Mouse (Mus musculus): ENCODE results near the gene Trim5.
"Not testable (repeated sequence)": the region's sequence is repeated elsewhere in the genome, so short reads cannot be mapped to it uniquely, and the experiment has no call there.

The Trim5 gene

GRCm38 (mm10) chr7:104287576-104288443 is at the start of gene Trim5:
TSS of gene Trim5 (minus strand) at chr7:104288094.
- DNase-seq (ENCODE audit: low read depth, low spot score): not testable (repeated sequence)

GRCm38 (mm10) chr7:104335547-104335946 is 47.7 kb upstream of the Trim5 start:
- DNase-seq (ENCODE audit: low read depth, low spot score): not testable (repeated sequence)

- not testable (repeated sequence) for DNase-seq (ENCODE audit: low read depth, low spot score)
These were observed 41.3 kb upstream of the Trim5 start, which contains the start of gene Trim34b for GRCm38 (mm10) chr7:104329171-104329570. TSS of gene Trim34b (plus strand) at chr7:104329471.

GRCm38 (mm10) chr7:104322028-104322427 is 34.1 kb upstream of the Trim5 start:
- DNase-seq (ENCODE audit: low read depth, low spot score): no peak

- not testable (repeated sequence) for DNase-seq (ENCODE audit: low read depth, low spot score)
These were observed 27.6 kb upstream of the Trim5 start, which contains the start of gene Trim12a for GRCm38 (mm10) chr7:104315369-104316080. TSS of gene Trim12a (minus strand) at chr7:104315466.

- no peak for DNase-seq (ENCODE audit: low read depth, low spot score)
These were observed 27.0 kb upstream of the Trim5 start for GRCm38 (mm10) chr7:104314796-104315353.

- no peak for DNase-seq (ENCODE audit: low read depth, low spot score)
These were observed 3.9 kb upstream of the Trim5 start for GRCm38 (mm10) chr7:104291638-104292400.

- DNase-seq (ENCODE audit: low read depth, low spot score): no peak
These were observed 2.7 kb upstream of the Trim5 start for GRCm38 (mm10) chr7:104290641-104291040.

- DNase-seq (ENCODE audit: low read depth, low spot score): not testable (repeated sequence)
These were observed 8.5 kb downstream of the Trim5 start for GRCm38 (mm10) chr7:104279361-104279760.

- not testable (repeated sequence) for DNase-seq (ENCODE audit: low read depth, low spot score)
These were observed 22.6 kb downstream of the Trim5 start for GRCm38 (mm10) chr7:104265335-104265734.

GRCm38 (mm10) chr7:104260380-104260779 is 27.5 kb downstream of the Trim5 start:
- DNase-seq (ENCODE audit: low read depth, low spot score): not testable (repeated sequence)

GRCm38 (mm10) chr7:104244287-104245181 is 43.4 kb downstream of the Trim5 start, which contains the start of gene Trim34a:
TSS of gene Trim34a (plus strand) at chr7:104244457.
- peak; percentile 3 for DNase-seq (ENCODE audit: low read depth, low spot score)

- DNase-seq (ENCODE audit: low read depth, low spot score): no peak
These were observed 44.3 kb downstream of the Trim5 start for GRCm38 (mm10) chr7:104243616-104244015.

- no peak for DNase-seq (ENCODE audit: low read depth, low spot score)
These were observed 47.0 kb downstream of the Trim5 start for GRCm38 (mm10) chr7:104240857-104241256.

GRCm38 (mm10) chr7:104231203-104231602 is 56.7 kb downstream of the Trim5 start:
- DNase-seq (ENCODE audit: low read depth, low spot score): no peak

GRCm38 (mm10) chr7:104218701-104219569 is 69.0 kb downstream of the Trim5 start, which contains the start of gene Trim6:
TSS of gene Trim6 (plus strand) at chr7:104218793.
- DNase-seq (ENCODE audit: low read depth, low spot score): no peak

- DNase-seq (ENCODE audit: low read depth, low spot score): no peak
These were observed 70.0 kb downstream of the Trim5 start for GRCm38 (mm10) chr7:104217881-104218280.

- no peak for DNase-seq (ENCODE audit: low read depth, low spot score)
These were observed 71.8 kb downstream of the Trim5 start for GRCm38 (mm10) chr7:104216011-104216535.
